Mouse (Mus musculus) brain, embryonic 18.5 days (tissue): ENCODE data around the gene Tjp1.

Experiments
- DNase-seq: peaks from one replicate; pipeline ENCODE4 v3.0.0-alpha.2; 2012; ENCODE audit warnings: low read depth, low spot score

Gene Tjp1

DNA sequence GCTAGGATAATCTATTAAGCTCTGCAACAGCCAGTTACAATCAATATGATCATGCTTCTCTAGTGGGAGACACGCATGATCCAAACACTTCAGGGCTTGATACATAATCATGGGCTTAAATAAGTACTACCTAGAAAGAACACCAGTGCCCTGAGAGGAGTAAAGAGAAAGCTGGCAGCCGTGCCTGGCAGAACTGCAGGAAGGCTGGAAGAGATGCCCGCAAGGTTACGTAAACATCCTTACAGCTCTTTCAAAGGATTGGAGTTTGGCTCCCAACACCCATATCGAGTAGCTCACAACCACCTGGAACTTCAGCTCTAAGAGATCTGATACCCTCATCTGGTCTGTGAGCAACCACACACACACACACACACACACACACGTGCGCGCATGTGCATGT is 167.8 kb downstream of the Tjp1 start:
- no peak for DNase-seq

DNA sequence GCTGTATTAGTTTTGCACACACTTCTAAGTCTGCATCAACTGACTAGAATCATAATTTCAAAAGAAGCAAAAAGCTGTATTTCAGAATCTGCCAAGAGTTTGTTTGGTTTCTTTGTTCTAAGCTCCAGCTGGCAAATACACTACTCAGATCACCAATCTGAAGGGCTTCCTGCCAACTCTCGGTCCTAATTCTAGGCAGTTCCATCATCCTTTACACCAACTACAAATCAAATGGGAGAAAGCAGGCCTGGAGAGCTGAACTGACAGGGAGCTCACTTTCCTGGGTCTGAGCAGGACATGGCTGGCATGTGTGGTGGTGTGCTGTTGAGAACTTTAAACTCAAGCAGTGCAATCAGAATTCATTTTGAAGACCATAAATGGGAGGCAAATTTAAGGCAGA is 170.0 kb downstream of the Tjp1 start:
- peak; percentile 43 for DNase-seq

DNA sequence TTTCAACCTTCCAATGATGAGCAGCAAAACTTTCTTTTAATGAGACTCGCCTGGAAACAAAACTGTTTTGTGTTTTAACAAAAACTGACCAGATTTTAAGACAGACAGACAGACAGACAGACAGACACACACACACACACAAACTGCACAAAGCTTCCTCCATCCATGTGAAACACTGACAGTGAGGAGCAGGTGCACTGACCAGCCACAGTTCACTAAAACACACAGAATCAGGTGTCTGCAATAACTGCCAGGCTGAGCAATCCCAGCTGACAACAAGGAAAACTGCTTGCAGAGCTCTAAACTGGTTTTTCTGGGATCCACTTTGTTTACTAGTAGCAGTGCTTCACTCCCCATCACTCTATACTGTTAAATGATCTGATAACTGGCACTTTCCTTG is 171.4 kb downstream of the Tjp1 start:
- DNase-seq: no peak

DNA sequence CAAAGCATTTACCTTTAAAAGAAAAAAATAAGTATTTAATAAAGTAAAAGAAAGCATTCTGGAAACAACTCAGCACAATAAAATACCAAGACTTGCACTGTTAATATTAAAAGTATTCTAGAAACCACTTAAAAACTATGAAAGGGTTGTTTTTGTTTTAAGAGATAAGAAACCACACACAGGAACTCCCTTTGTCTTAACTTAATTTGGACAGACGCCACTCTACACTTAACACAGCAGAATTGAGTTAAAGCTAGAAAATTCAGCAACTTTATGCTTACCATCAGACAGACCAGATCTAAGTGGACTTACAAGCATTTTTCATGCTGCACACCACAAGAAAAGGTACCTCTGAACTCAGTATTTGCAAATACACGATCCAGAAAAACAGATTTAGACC is 172.7 kb downstream of the Tjp1 start:
- no peak for DNase-seq

DNA sequence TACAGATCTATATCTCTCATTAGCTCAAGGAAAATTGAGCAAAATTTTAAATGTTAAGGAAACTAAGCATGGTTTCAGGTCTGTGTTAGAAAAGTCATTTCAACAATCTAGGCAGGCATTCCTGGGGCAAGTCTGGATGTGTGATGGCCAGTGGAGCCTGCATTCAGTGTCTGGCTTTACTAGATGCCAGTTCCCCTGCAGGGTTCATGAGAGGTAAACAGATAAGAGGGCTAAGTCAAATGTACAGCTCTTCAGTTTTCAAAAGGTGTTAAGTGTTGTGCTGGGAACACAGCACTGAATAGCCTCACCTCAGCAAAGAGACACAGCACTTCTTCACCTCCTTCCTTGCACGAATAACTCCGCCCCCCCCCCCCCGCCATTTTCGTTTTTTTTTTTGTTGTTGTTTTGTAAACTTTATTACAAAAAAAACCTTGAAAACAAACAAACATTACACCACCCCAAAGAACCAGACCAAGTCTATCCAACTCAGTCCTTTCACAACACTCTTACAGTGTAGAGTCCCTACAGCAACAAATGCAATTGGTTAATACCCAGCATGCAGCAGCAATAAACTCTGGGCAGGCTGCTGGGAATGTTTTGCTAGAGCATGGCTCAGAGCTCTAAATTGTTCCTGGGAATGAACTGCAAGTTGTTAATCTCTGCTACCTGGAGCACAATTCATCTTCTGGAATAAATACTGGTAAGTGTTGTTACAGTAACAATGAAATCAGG is 177.1 kb downstream of the Tjp1 start:
- no peak for DNase-seq

DNA sequence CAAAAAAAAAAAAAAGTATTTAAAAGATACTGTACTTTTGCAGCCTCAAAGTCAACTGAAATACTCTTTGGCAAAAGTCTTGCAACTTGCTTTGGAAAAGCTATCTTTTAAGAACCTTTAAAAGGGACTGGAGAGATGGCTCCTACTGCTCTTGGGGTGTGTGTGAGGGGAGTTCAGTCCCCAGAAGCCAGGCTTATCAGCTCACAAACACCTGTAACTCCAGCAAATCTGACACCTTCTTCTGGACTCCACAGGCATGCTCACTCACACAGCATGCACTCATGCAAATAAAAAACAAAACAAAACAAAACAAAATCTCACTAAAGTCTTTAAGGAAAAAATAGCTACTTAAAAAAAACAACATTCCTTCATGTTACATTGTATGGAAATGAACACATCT is 179.0 kb downstream of the Tjp1 start:
- no peak for DNase-seq

DNA sequence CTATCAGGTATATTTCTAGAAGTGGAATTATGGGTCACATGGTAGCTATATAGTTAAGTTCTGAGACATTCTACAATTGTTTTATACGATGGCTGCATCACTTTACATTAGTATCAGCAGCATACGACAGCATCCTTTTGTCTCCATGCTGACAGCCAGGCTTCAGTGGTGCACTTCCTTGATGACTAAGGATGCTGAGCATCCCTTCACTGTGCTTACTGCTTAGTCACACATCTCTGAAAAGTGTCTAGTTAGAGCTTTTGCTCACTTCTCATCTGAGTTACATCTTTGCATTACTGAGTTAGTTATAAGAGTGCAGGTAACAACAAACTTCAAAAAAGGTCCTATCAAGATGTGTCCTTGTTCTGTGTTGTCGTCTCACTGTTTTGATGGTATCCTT is 182.3 kb downstream of the Tjp1 start:
- DNase-seq: no peak

DNA sequence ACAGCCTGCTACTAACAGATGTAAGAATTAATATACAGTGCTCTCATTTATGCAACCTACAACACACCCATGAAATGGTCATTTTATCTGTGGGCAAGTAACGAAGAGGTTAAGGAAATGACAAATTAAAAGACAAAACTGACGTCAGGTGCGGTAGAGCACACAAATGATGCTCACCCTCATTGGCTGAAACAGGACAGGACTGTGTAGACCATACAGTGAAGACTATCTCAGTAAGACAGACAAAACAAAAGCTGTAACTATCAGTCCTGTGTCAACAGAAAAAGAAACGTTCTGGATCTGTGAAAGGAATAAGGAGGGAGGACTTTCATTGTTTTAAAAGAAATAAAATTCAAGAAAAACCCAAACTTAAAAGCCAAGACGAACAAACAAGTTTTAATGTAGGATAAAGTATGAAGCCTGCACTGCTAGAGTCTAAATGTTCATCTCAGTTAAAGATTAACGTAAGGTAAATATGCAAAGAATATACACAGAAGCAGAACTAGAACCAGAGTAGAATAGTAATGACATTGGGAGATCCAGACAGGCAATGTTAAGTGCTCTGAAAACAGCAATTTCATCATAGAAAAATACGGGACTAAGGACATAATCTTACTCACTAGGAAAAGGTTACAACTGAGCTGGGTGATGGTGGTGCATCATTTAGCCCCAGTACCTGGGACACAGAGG is 189.9 kb downstream of the Tjp1 start:
- DNase-seq: no peak

DNA sequence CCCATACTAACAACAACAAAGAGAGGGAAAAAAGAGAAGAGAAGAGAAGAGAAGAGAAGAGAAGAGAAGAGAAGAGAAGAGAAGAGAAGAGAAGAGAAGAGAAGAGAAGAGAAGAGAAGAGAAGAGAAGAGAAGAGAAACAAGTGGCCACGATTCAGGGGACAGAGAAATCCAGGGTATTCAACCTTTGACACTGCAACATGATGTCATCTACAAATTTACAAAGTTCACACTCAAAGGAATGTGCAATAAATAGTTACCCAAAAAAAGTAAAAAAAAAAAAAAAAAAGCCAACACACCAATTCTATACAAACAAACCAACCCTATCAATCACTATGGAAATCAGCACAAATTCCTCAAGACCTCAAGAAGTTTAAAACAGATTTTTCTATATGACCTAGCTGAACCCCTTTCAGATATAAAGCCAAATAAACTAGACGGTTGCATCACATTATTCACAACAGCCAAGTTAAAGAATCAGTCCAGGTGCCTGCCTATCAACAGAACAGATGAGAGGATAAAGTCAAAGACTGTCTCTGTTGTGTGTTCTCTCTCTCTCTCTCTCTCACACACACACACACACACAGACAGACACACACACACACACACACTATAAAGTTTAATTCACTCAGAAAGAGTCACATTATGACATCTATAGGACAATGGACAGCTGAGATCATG is 194.4 kb downstream of the Tjp1 start:
- no peak for DNase-seq

DNA sequence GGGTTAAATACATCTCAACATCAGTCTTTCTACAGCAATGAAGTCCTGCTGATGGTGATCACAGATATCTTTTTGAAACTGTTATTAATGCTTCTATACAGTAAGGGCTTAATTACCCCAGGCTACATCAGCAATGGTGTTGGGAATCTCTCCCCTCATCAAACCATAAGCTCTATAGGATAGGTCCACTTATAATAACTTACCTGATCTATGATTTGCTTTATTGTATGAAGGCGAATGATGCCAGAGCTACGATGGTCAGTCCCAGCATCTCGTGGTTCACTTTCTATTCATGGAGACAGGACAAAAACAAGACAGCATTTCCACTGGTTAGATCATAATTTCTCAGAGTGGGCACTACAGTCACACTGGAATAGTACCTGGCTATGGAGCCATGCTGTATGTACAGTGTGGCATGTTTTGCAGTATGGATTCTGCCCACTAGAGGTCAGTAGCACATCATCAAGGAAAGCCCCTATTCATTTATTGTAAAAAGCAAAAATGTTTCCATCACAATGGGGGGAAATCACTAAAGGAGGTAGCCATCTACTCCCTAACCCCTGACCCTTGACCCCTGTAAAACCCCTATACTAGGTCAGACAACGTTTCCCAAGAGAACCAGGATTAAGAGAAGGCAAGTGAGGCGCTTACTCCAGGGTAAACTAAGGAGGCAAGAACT is 208.4 kb downstream of the Tjp1 start:
- peak; percentile 37 for DNase-seq

DNA sequence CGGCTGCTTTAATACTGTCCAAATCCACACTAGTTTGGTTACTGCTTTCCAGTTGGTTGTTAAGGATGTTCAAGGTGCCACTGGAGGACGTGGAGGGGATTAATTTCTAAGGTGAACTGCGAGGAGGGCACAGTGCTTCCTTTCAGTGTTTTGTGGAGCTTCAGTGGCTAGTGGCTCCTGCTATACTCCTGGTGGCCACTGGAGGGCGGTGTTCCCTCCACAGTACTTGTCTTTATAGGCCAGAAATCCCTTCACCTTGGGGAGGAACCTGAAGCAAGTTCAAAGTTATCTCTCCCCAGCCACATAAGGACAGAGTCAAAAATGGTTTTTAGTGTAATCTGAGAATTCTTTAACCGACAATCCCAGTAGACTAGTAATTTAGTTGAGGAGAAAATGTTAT is 210.2 kb downstream of the Tjp1 start:
- peak; percentile 16 for DNase-seq

DNA sequence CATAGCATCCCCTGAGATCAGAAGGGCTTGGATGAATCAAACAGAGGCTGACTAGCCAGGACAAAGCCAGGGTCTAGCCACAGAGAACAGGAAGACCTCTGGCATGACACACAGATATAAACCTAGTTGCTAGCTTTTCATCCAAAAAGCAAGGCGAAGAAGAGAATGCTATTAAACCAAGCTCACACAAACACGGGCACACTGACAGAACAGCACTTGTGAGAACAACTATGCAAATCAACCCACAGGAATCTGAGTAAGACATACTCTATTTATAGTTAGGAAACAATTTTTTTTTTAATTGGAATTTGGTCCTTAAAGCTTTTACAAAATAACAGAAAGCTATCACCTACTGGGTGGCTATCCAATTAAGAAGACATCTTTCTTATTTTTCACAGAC is 212.4 kb downstream of the Tjp1 start:
- no peak for DNase-seq

DNA sequence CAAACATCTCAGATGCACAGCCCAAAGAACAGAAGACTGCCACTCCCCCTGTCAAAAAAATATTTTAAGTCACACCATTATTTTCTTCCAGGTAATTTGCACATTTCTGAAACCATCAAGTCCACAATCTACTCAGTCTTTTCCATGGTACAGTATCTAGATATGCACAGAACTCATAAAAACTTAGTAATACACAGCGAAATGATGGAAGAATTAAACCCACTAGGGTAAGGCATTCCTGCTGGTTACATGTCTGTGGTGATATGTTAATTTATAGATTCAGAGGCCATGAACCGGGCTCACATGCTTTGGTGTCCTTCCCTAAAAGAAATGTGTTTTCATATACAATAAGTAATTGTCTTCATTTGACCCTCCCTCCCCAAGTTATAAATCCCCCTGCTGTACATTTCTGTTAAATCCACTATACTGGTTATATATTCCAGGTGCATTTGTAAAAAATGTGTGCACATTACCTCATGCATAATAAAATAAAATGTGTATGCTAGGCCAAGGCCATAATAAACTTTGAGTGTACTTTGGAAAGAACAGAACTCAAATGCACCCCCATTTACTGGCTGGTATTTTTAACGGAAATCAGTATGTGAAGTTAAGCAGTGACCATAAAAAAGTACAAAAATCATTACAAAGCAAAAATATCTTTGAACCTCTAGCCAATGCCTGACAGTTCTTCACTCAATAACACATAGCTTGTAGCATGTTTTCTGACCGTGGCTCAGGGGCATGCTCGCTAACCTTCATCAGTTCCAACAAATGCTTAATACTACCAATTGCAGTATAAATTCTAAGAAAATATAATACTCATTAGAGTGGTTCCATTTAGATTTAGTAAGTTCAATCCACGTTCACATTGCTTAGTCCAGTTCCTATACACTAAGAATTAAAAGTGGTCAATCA is 230.6 kb downstream of the Tjp1 start:
- DNase-seq: no peak

DNA sequence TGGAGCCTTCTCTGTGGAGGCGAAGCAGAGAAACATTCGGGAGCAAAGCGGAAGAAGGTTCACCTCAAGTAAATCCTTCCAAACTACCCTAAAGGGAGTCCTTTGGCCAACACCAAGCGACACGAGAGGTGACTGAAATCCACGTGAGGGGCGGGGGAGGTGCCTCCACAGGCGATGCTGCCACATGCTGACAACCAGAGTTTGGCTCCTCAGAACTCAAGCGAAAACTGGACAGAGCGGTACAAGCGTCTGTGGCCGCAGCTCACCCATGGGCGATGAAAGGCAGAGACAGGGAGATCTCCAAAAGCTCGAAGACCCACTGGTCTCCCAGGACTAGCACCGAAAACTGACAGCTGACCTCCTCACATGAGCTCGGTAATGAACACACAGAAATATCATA is 244.7 kb downstream of the Tjp1 start:
- DNase-seq: no peak

DNA sequence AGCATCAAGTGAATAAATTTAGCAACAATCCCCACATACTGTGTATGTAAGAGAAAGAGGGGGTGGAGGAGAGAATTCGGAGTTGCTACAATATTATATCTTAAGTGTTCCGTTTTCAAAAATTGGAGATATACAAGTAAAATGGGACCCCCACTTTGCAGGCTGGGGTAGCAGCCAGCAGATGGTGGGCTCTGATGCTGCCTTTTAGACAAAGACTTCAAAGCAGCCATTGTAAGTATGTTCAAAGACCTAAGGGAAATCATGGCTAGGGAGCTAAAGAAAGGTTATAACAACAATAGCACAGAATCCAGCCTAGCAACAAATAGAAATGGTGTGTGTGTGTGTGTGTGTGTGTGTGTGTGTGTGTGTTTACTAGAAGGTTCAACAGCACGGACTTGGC is 245.6 kb downstream of the Tjp1 start:
- DNase-seq: no peak

DNA sequence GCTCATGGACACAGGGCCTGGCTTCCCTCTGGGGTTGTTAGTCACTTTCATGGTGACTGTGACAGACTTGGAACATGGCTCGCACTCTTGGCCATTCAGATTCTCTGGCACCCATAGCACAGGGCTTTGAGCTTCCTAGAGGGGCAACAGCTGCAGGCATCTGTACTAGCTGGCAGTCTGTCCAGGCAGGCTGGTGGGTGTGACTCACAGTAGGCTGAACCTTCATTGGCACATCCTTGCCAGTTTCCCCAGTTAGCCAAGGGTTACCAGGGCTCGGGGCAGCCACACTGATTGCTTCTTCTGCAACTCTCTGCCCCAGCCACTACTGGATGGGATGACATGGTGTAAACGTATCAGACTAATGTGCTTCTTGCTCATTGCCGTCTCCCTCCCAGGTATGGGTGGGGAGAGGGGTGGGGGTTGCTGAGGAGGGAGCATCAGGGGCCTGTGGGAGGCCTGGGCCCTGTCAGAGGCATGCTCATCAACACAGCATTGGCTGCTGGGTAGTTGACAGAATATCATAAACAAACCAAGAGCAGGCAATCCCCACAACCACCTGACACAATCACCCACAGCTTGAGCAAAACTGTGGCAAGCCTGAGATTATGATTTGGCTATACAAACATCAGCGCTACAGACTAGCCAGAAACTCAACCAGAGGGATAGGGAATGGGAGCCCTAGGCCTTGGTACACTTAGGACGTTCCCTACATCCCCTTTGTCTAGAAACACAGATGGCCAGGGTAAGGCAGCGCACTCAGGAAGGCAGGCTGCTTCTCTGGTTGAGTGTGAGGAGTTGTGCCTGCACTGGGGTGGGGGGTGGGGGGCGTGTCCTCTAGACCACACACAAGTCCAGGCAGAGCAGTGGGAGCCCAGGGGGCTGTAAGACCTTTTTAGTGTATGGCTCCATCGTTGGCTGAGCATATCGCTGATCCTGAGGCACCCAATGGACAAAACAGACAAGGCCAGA is 246.4 kb downstream of the Tjp1 start:
- DNase-seq: no peak

DNA sequence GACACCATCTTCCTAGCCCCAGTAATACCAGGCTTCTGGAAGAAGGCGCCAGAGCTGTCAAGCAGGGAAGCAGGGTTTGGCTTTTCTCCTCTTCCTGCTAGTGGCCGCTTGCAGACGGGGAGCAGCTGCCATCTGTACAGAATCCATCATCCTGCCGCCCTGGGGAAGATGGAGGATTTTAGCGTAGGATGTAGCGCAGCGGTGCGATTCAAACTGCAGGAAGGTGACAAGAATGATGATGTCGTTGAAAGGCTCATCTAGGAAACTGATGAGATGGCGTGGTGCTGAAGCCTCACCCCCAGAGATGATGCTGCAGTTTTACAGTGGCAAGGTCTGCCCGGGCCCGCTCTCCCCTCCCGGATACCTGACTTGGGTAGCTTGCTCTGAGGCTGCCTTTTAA is 248.3 kb downstream of the Tjp1 start:
- no peak for DNase-seq

DNA sequence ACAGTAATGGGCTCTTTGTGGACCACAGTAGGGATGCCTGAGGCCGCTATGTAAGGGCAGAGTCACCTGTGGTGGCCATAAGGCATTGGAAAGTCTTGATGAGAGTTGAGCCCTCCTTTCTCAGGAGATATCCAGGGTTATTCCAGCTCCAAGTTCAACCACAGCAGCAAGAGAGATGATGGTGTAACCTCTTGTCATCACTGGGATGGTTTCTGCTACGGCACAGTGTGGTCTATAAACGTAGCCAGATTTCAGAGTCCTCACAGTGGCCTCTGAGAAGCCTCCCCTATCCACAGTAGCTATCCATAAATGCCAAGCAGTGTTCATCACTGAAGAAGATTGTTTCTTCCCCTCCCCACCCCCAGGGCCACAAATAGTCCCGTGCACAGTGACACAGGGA is 251.8 kb downstream of the Tjp1 start:
- no peak for DNase-seq

DNA sequence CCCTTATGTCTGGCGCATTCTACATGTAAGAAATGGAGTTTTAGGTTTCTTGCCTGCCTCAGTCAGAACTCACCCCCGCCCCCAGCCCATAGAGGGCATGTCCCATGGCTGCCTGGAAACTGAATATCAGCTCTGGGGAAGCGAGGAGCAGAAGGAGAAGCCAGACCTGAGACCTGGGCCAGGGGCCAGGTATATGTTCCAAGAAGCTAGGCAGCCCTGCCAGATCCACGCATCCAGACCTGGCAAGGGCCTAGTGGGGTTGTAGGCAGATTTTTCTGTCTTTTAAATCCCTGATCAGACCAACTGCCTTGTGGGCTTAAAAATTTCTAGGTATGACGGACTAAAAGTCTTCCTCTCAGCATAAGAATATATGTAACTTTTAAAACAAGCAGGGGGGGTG is 253.4 kb downstream of the Tjp1 start:
- DNase-seq: no peak

DNA sequence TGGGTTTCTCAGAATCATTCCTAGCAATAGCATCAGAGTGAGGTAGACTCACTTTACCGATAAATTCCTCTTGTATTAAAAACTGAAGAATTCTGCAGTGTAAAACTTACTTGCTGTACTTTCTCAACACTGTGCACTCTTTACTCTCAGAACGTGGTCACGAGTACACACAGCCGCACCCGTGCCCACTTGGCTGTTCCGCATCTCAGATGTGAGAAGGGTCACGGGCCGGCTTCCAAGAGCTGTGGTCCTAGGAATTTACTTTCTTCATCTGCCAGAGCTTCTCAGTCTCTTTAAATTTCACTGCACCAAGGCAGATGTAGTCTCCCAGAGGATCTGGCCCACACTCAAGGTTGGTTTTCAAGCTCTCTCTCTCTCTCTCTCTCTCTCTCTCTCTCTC is 277.9 kb downstream of the Tjp1 start:
- no peak for DNase-seq
